Mouse (Mus musculus) thymus, postnatal 4 days (tissue): ENCODE measurements around the gene Gm11983.
"Not testable (repeated sequence)": the region's sequence is repeated elsewhere in the genome, so short reads cannot be mapped to it uniquely, and the experiment has no call there.

Source experiments
- DNase-seq: peaks from one replicate; pipeline ENCODE4 v3.0.0; 2021

Gene Gm11983

GRCm38 (mm10) chr11:6837554-6837953 lies at the start of gene Gm11983:
Gene Gm11983 (minus strand): TSS chr11:6837654.
- no peak for DNase-seq

- DNase-seq, result not testable (repeated sequence)
These were observed 45.6 kb upstream of the Gm11983 start for GRCm38 (mm10) chr11:6883045-6883444.

- peak; percentile 75 for DNase-seq
These were observed 44.2 kb upstream of the Gm11983 start for GRCm38 (mm10) chr11:6881614-6882013.

GRCm38 (mm10) chr11:6877740-6878139 lies 40.3 kb upstream of the Gm11983 start:
- DNase-seq, result no peak

- no peak for DNase-seq
These were observed 33.5 kb upstream of the Gm11983 start for GRCm38 (mm10) chr11:6870947-6871346.

- no peak for DNase-seq
These were observed 28.1 kb upstream of the Gm11983 start for GRCm38 (mm10) chr11:6865536-6865935.

- no peak for DNase-seq
These were observed 24.7 kb upstream of the Gm11983 start for GRCm38 (mm10) chr11:6862185-6862584.

- DNase-seq, result no peak
These were observed 22.7 kb upstream of the Gm11983 start for GRCm38 (mm10) chr11:6859898-6860858.

- no peak for DNase-seq
These were observed 21.6 kb upstream of the Gm11983 start for GRCm38 (mm10) chr11:6859096-6859495.

GRCm38 (mm10) chr11:6855942-6856341 lies 18.5 kb upstream of the Gm11983 start:
- no peak for DNase-seq

- DNase-seq, result not testable (repeated sequence)
These were observed 15.9 kb upstream of the Gm11983 start for GRCm38 (mm10) chr11:6853366-6853765.

- DNase-seq, result no peak
These were observed 6.4 kb upstream of the Gm11983 start for GRCm38 (mm10) chr11:6843831-6844230.

GRCm38 (mm10) chr11:6842160-6842559 lies 4.7 kb upstream of the Gm11983 start:
- DNase-seq, result no peak

- no peak for DNase-seq
These were observed 3.3 kb upstream of the Gm11983 start for GRCm38 (mm10) chr11:6840775-6841174.

GRCm38 (mm10) chr11:6834636-6835035 lies 2.8 kb downstream of the Gm11983 start:
- no peak for DNase-seq

- no peak for DNase-seq
These were observed 3.7 kb downstream of the Gm11983 start for GRCm38 (mm10) chr11:6833731-6834130.

- no peak for DNase-seq
These were observed 5.5 kb downstream of the Gm11983 start for GRCm38 (mm10) chr11:6831931-6832330.

- no peak for DNase-seq
These were observed 9.3 kb downstream of the Gm11983 start for GRCm38 (mm10) chr11:6828196-6828595.

- no peak for DNase-seq
These were observed 11.3 kb downstream of the Gm11983 start for GRCm38 (mm10) chr11:6826157-6826556.

GRCm38 (mm10) chr11:6823176-6823575 lies 14.3 kb downstream of the Gm11983 start:
- DNase-seq, result no peak

GRCm38 (mm10) chr11:6814486-6814885 lies 23.0 kb downstream of the Gm11983 start:
- DNase-seq, result no peak

- not testable (repeated sequence) for DNase-seq
These were observed 34.6 kb downstream of the Gm11983 start for GRCm38 (mm10) chr11:6802879-6803278.

GRCm38 (mm10) chr11:6790690-6791089 lies 46.8 kb downstream of the Gm11983 start:
- peak; percentile 74 for DNase-seq
